Mouse (Mus musculus) liver, embryonic 11.5 days (tissue): ENCODE measurements around the gene Pdzph1. TPM values are rescaled to one million over a fixed set of nuclear protein-coding genes. Genes with fewer than 3 reads are reported as not detected.
A peak's percentile ranks its signal among the peaks of the same experiment; 100 is the strongest.

Experiments used
- ATAC-seq: fragments of 200-750 bp; cut with Nextera tagmentation; replicated peaks from 2 replicates; pipeline ENCODE4 v1.8.0; 2017; ENCODE audit warnings: moderate number of reproducible peaks, mild to moderate bottlenecking, moderate TSS enrichment, moderate library complexity; ENCODE audit not compliant: low FRiP score
- DNase-seq: peaks from one replicate; pipeline ENCODE4 v3.0.0-alpha.2; 2017; ENCODE audit warnings: low spot score
- H3K27ac ChIP-seq: fragments of 300-500 bp; sonication (generic); 2 replicates; pipeline ENCODE4 v1.5.1; 2014; ENCODE audit warnings: mild to moderate bottlenecking, low read depth, low read length, control low read depth
- H3K27me3 ChIP-seq: fragments of 300-500 bp; sonication (generic); replicated peaks from 2 replicates; pipeline ENCODE4 v1.6.1; 2014; ENCODE audit warnings: low read length, mixed read lengths; ENCODE audit not compliant: control insufficient read depth, insufficient read depth
- H3K36me3 ChIP-seq: fragments of 300-500 bp; sonication (generic); 2 replicates; pipeline ENCODE4 v1.6.1; 2014; ENCODE audit warnings: mild to moderate bottlenecking, low read length, moderate library complexity, mixed read lengths; ENCODE audit not compliant: control insufficient read depth, insufficient read depth
- H3K4me1 ChIP-seq: fragments of 300-500 bp; sonication (generic); replicated peaks from 2 replicates; pipeline ENCODE4 v1.6.1; 2014; ENCODE audit warnings: low read length, mixed read lengths; ENCODE audit not compliant: control insufficient read depth, insufficient read depth
- H3K4me2 ChIP-seq: fragments of 300-500 bp; sonication (generic); 2 replicates; pipeline ENCODE4 v1.6.1; 2014; ENCODE audit warnings: mild to moderate bottlenecking, control low read depth, moderate library complexity
- H3K4me3 ChIP-seq: fragments of 300-500 bp; sonication (generic); 2 replicates; pipeline ENCODE4 v1.5.1; 2014; ENCODE audit warnings: low read depth, low read length, control low read depth
- H3K9ac ChIP-seq: fragments of 300-500 bp; sonication (generic); 2 replicates; pipeline ENCODE4 v1.6.1; 2014; ENCODE audit warnings: low read depth, low read length, control low read depth
- H3K9me3 ChIP-seq: fragments of 300-500 bp; sonication (generic); 2 replicates; pipeline ENCODE4 v1.6.1; 2016; ENCODE audit warnings: low read length, inconsistent platforms, mixed read lengths; ENCODE audit not compliant: control insufficient read depth
- WGBS: fragments of 180-500 bp; shearing (Covaris S2); extraction: QIAGEN DNeasy Blood & Tissue Kit; methylation state at CpG from one replicate; pipeline ENCODE4 v1.1.7; 2014; 5-methylcytosine and 5-hydroxymethylcytosine counted together
- polyA plus RNA-seq: library from polyadenylated mRNA; unstranded; fragments of >200 nt; fragmentation: Nextera tagmentation; extraction: Ambion mirVana; gene quantifications from 2 replicates; pipeline ENCODE4 v1.2.1, GENCODE M21; 2014

Pdzph1 gene
- polyA plus RNA-seq, 1 experiment from 2014 or later, result 0.51 TPM

DNA sequence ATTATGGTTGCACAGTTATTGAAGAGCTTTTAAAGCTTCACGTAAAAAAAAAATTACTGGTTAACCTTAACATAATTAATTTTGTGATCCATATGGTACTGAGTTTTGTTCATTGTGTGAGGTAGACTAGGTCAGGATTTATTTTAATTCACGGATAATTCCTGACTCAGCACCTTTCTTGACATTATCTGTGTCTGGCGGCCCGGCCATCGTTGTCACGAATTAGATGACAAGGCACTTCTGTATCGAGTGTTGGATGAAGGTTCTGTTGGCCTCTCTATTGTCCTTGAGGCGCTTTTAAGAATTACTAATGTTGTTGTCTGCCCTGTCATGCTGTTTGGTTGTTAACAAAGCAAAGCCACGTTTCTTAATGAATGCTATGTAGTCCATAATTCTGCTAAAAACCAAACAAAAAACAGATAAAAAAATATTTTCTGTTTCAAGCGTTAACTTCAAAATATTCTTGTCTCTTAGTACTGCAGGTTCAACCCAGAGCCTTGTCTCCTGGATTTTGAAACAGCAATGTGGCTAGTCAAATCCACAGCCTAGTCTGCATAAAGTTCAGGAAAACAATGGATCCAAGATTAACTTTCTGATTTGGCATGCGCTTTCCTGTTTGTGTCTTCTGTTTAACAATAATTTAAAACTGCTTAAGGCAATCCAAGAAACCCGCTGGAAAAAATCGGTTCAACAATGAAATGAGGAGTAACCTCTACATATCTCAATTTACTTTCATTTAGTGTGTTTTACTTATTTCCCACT is 20.6 kb upstream of the Pdzph1 start:
- Histone ChIP-seq H3K9ac (no peak overlapping the region), H3K4me2 (peak overlapping the region; percentile 81), H3K27me3 (no peaks in the 10 kb centered on the region), H3K4me3 (no peak overlapping the region), H3K4me1 (no peaks in the 10 kb centered on the region), H3K27ac (no peak overlapping the region), H3K36me3 (no peaks in the 10 kb centered on the region), H3K9me3 (no peaks in the 10 kb centered on the region)
- DNase-seq (no peak), ATAC-seq (0 out of 2 replicates have a peak, but pooled peaks have one; percentile 10)
- 75% methylated on average over 13 of the region's 13 CpGs for WGBS

- Histone ChIP-seq H3K27ac (no peak overlapping the region), H3K4me3 (no peak overlapping the region), H3K36me3 (no peaks in the 10 kb centered on the region), H3K4me1 (no peaks in the 10 kb centered on the region), H3K27me3 (no peaks in the 10 kb centered on the region), H3K9me3 (no peaks in the 10 kb centered on the region), H3K9ac (no peak overlapping the region), H3K4me2 (no peak overlapping the region)
- ATAC-seq (no peak), DNase-seq (no peak)
- WGBS, result 63% methylated on average over 5 of the region's 5 CpGs
These were observed 17.9 kb downstream of the Pdzph1 start for GRCm38 (mm10) chr17:58973237-58973636.

GRCm38 (mm10) chr17:58959905-58960304 is 31.3 kb downstream of the Pdzph1 start:
- Histone ChIP-seq H3K9ac (no peak overlapping the region), H3K9me3 (no peaks in the 10 kb centered on the region), H3K4me1 (no peaks in the 10 kb centered on the region), H3K4me3 (no peak overlapping the region), H3K27ac (no peak overlapping the region), H3K4me2 (no peak overlapping the region), H3K27me3 (no peaks in the 10 kb centered on the region), H3K36me3 (no peaks in the 10 kb centered on the region)
- ATAC-seq, result peak; percentile 68; the same call in 1 of the 2 replicates
- no peak for DNase-seq
- 17% methylated on average over 3 of the region's 3 CpGs for WGBS

DNA sequence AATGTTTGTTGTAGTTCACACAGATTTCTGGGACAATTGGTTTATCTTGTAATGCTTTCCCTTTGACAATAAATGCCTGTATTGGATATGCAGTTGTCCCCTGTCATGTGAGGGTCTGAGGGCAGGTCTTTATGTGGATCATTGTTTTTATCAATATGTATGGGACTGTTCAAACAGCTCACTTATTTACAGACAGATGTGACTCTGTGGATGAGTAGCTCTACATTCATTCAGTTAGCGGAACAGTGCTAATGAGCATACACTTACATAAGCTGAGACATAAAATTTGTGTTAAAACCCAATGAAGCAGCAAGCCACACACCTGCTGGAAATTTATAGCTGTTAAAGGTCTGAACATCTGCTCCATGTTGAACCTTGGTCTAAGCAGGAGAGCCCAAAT is 34.1 kb downstream of the Pdzph1 start:
- ATAC-seq (no peak), DNase-seq (no peak)
- Histone ChIP-seq H3K4me3 (no peak overlapping the region), H3K27me3 (no peaks in the 10 kb centered on the region), H3K27ac (no peak overlapping the region), H3K9ac (no peak overlapping the region), H3K4me1 (no peaks in the 10 kb centered on the region), H3K36me3 (no peaks in the 10 kb centered on the region), H3K4me2 (no peak overlapping the region), H3K9me3 (no peaks in the 10 kb centered on the region)
- 79% methylated on average over 1 of the region's 1 CpGs for WGBS

DNA sequence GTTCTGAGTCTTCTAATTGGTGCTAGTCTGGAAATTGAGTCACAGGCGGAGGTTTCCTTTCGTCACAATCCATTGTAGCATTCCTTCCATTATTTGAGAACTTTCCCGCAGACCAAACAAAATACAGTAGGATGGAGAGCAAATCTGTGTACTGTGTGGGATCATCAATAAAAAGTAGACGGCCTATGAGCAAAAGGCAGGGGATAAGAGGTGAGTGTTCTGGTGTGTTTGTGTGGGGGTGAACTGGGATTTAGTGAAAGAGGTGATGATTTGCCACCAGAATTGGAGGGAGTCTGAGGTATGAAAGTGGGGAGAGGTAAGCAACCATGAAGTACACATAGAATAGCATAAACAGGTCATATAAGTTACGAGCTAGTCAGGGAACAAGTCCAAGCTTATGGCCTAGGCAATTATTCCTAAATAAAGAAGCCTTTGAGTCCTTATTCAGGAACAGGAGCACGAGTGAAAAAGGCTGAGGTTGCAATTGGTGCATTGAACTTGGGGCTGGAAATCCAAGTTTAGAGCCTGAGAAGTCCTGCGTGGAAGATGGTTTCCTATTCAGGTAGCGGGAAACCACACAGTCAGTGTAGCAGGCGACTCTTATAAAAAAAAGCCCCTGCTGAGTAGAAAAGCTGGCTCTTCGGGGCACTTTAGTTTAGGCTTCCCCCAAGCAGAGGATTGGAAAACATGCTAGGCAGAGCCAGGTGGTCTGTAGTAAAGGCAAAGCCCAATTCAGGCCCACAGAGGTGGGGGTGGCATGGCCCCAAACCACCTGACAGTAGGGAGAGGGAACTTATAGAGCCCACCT is 48.0 kb downstream of the Pdzph1 start:
- H3K4me1 ChIP-seq, result no peaks in the 10 kb centered on the region
- H3K27ac ChIP-seq, result no peak overlapping the region
- 78% methylated on average over 10 of the region's 10 CpGs for WGBS

DNA sequence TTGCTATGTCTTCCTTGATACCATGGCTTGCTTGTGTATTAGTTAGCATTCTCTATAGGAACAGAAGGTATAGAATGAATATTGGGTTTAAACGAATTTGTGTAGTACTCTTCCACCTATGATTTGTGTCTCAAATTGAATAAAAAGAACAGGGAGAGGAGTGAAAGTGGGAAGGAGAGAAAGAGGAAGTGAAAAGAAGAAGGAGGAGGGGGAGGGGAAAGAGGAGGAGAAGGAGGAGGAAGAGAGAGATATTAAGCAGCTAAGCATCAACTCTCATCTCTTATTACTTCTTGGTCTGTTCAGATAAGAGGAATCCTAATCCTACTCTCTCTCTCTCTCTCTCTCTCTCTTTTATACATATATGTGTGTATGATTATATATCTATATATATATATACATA is 52.6 kb downstream of the Pdzph1 start:
- no peak overlapping the region for H3K4me2 ChIP-seq
- H3K9me3 ChIP-seq, result no peaks in the 10 kb centered on the region
- H3K4me1 ChIP-seq, result no peaks in the 10 kb centered on the region
- DNase-seq (no peak), ATAC-seq (no peak)
- H3K9ac ChIP-seq, result no peak overlapping the region
- no peak overlapping the region for H3K27ac ChIP-seq
- WGBS, result 68% methylated on average over 1 of the region's 1 CpGs
- no peaks in the 10 kb centered on the region for H3K36me3 ChIP-seq
- H3K4me3 ChIP-seq, result no peak overlapping the region
- H3K27me3 ChIP-seq, result no peaks in the 10 kb centered on the region

More for the DNA sequence above, 48.0 kb downstream of the Pdzph1 start:
- no peak overlapping the region for H3K9ac ChIP-seq
- H3K4me2 ChIP-seq, result no peak overlapping the region
- H3K4me3 ChIP-seq, result no peak overlapping the region
- no peak for DNase-seq
- no peaks in the 10 kb centered on the region for H3K27me3 ChIP-seq
- ATAC-seq, result no peak
- H3K36me3 ChIP-seq, result no peaks in the 10 kb centered on the region
- H3K9me3 ChIP-seq, result no peaks in the 10 kb centered on the region

DNA sequence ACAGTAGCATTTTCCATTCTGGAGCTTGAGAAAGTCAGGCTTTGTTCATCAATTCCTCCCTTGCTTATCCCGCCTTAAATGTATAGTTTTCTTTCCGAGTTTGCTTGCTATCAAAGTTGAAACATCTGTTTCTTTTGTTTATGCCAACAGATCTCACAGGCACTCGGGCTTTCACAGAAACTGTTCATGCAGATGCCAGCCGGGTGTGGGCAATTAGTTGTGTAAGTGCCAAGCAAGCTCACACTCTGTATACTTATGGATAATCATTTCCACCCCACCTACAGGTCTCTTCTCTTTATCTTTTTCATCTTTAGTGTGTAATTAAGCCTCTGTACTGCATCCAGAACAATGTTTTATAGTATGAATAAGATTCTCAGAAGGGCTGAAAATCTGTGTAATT is 53.6 kb downstream of the Pdzph1 start:
- Histone ChIP-seq H3K27me3 (no peaks in the 10 kb centered on the region), H3K36me3 (no peaks in the 10 kb centered on the region), H3K9me3 (no peaks in the 10 kb centered on the region), H3K4me2 (no peak overlapping the region), H3K27ac (no peak overlapping the region), H3K9ac (no peak overlapping the region), H3K4me1 (no peaks in the 10 kb centered on the region), H3K4me3 (no peak overlapping the region)
- ATAC-seq (no peak), DNase-seq (no peak)
- WGBS, result 51% methylated on average over 4 of the region's 4 CpGs

GRCm38 (mm10) chr17:58932983-58933280 is 58.2 kb downstream of the Pdzph1 start:
- Histone ChIP-seq H3K9me3 (no peaks in the 10 kb centered on the region), H3K27me3 (no peaks in the 10 kb centered on the region), H3K4me1 (peaks cover 2% of the 10 kb centered on the region; the same call in 1 of the 2 replicates), H3K27ac (no peak overlapping the region), H3K36me3 (no peaks in the 10 kb centered on the region), H3K4me3 (no peak overlapping the region), H3K4me2 (no peak overlapping the region), H3K9ac (no peak overlapping the region)
- no peak for DNase-seq
- ATAC-seq, result no peak
- 60% methylated on average over 1 of the region's 1 CpGs for WGBS
